Mouse (Mus musculus): Measurements from ENCODE around the gene Yif1a. TPM values are rescaled to one million over a fixed set of nuclear protein-coding genes. Genes with fewer than 3 reads are reported as not detected.
A peak's percentile ranks its signal among the peaks of the same experiment; 100 is the strongest.

Yif1a gene
- total RNA-seq, 2 experiments from 2014 or later: 23.3 to 23.5 TPM

DNA sequence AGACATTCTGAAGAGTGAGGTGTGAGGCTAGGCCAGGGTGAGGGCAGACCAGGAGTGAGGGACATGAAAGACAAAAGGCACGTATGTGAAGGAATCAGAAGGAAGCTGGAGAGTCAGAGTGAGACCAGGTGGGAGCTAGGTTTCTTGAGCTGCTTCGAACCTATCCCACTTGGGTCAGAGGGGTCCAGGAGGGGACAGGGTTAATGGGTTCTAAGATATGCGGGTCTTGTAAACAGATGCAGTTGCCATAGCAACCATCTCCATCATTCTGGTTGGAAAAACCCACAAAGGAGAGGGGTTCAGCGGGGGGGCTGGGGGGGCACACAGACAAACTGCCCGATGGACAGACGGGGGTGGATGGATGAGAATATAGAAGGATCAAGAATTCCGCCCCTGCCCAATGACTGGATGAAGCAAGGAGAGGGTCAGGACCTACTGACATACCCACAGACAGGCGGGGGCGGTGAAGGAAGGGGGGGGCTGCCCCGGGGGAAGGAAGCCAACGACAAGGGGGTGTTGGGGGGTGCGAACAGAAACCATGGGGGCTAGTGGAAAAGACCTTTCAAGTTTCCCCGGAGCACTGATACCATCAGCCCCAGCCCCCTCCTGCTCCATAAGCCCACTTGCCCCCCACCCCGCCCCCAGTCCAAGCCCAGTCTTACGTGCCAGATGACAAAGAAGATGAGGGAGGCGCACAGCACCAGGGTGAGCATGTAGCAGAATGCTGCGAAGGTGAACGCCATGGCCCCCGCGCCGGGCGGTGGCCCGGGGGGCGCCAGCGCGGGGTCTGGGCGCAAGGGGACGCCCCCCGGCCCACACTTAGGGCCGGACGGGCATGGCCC, 9.4 kb downstream of the Yif1a start:
- Histone ChIP-seq H3K27ac (peak overlapping the region; percentile 97), H3K4me3 (peak overlapping the region; percentile 71)
- DNase-seq (ENCODE audit: low spot score in 2 of 2): no peak
- no peak for TF ChIP-seq CTCF (conservative IDR thresholded peaks at IDR 0.05)

DNA sequence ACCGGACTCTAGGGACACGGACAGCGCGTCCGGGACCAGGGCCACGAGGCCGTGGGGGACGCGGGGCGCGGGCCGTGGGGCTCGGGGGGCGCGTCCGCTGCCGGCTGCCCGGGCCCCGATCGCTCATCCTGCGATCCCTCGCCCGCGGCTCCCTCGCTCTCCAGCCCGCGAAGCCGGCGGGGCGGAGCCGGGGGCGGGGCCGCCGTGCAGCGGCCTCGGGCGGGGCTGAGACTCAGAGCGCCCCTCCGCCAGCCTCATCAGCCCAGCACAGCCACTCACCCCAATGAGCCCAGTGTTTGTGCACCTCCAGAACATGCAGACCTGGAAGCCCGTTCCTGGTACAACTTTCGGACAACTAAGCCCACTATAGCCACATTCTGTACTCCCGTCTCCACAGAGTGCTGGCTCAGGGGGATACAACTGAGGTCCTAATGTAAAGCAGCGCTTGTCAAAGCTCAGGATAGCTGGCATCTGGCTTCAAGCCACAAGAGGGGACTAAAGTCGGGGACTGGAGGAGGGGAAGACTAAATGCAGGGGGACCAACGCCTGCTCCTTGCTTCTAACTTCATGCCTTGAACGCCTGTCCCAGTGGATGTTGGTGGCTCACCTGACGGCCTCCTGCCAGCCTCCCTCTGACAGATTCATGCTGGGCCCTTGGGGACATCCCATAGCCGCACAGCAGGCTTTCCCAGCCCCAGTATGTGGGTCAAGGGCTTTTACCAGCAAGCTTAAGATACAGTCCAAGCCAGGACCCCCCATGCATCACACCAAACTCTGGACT, 10.2 kb downstream of the Yif1a start, which contains the start of gene Cnih2:
TSS of gene Cnih2 (minus strand) at position 159 of the 781 bp plus-strand sequence.
- Histone ChIP-seq H3K27ac (peak within 1 kb of the TSS; percentile 97), H3K4me3 (peak within 1 kb of the TSS; percentile 71)
- TF ChIP-seq CTCF (conservative IDR thresholded peaks at IDR 0.05): no peak
- peak in 1 of 2 experiments; percentile 78 for DNase-seq (ENCODE audit: low spot score in 2 of 2)

GRCm38 (mm10) chr19:5106074-5106473, 17.7 kb downstream of the Yif1a start:
- no peak for DNase-seq (ENCODE audit: low spot score in 2 of 2)
- TF ChIP-seq CTCF (conservative IDR thresholded peaks at IDR 0.05): no peak
- peak overlapping the region; percentile 100 for H3K27ac ChIP-seq

GRCm38 (mm10) chr19:5106731-5107191, 18.4 kb downstream of the Yif1a start, which contains the start of gene Rab1b:
TSS of gene Rab1b (minus strand) at chr19:5107072.
- peak; percentile 98 for DNase-seq (ENCODE audit: low spot score in 2 of 2)
- H3K4me3 ChIP-seq: peak within 1 kb of the TSS; percentile 91
- peak within 1 kb of the TSS; percentile 100 for H3K27ac ChIP-seq
- no peak for TF ChIP-seq CTCF (conservative IDR thresholded peaks at IDR 0.05)

More at GRCm38 (mm10) chr19:5106074-5106473, 17.7 kb downstream of the Yif1a start:
- peak overlapping the region; percentile 91 for H3K4me3 ChIP-seq

DNA sequence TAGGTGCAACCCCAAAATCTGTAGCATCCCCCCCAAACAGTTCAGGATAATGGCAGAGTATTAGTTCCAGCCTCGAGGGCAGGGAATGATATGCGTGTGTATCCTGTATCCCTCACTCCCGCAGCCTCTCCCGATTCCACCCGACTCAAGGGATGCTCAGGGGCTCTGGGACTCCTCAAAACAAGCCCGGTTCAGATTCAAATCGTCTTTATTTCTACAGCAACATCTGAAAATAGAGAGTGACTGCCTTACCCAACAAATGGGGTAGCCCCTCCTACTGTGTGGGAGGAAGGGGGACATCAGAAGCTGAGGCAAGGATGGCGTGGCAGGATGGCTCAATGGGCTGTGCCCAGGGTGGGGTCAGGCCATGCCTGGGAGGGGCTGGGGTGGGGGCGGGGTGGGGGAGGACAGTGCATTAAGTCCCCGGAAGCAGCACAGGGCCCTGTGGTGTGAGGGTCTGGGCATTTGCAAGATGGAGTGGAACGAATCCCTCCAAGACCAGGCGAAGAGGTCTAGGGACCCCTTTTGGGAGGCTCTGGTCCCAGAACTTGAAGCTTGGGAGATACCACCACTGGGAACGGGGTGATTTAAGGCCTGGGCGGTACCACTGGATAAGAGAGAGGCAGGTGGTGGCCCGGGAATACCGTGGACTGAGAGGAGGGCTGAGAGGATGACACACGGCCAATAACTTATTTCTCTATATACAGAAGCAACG, 19.4 kb downstream of the Yif1a start:
- Histone ChIP-seq H3K27ac (peak overlapping the region; percentile 100), H3K4me3 (no peak overlapping the region)
- no peak for DNase-seq (ENCODE audit: low spot score in 2 of 2)
- TF ChIP-seq CTCF (conservative IDR thresholded peaks at IDR 0.05): no peak

DNA sequence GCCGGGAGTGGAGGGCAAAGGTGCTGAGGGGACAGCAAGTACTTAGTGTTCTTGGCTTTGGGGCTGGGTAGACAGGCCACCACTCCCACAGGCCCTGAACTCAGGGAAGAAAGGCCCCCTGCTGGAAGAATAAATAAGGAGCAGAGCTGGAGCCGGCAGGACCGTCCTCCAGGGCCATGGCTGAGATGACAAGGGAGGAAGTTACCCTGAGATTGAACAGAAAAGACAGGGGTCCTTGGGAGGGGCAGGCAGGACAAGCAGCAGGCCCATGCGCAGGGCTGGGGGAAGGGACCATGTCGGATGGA, 19.9 kb downstream of the Yif1a start:
- H3K27ac ChIP-seq: peak overlapping the region; percentile 100
- TF ChIP-seq CTCF (conservative IDR thresholded peaks at IDR 0.05): peak; percentile 76
- H3K4me3 ChIP-seq: no peak overlapping the region
- DNase-seq (ENCODE audit: low spot score in 2 of 2): no peak

GRCm38 (mm10) chr19:5108702-5109101, 20.4 kb downstream of the Yif1a start:
- Histone ChIP-seq H3K27ac (no peak overlapping the region; the same call in 1 of the 2 replicates), H3K4me3 (no peak overlapping the region)
- DNase-seq (ENCODE audit: low spot score in 2 of 2): no peak
- no peak for TF ChIP-seq CTCF (conservative IDR thresholded peaks at IDR 0.05)

- Histone ChIP-seq H3K27ac (no peak overlapping the region), H3K4me3 (no peak overlapping the region)
- TF ChIP-seq CTCF (conservative IDR thresholded peaks at IDR 0.05): peak; percentile 76
- DNase-seq (ENCODE audit: low spot score in 2 of 2): no peak
Observed at GRCm38 (mm10) chr19:5109659-5110453, 21.5 kb downstream of the Yif1a start.

DNA sequence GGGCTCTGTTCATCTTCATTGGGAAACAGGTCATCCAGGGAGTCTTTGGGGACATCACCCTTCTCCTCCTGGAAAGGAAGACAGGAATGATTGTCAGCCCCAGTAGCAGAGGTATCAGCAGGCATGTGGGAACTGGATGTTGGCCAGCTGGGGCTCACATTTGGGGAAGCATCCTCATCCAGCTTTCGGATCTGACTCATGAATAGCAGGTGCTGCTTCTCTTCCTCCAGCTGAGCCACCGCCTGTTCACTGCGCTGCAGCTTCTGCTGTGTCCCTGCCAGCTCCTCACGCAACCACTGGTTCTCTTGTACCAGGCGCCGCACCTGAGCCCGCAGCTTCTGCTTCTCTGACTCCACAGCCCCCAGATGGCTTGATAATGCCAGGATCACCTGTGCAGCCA, 25.4 kb downstream of the Yif1a start:
- peak; percentile 41 to 52 for DNase-seq (ENCODE audit: low spot score in 2 of 2)
- Histone ChIP-seq H3K27ac (peak overlapping the region; percentile 32), H3K4me3 (no peak overlapping the region)
- TF ChIP-seq CTCF (conservative IDR thresholded peaks at IDR 0.05): no peak

GRCm38 (mm10) chr19:5117494-5118383, 29.4 kb downstream of the Yif1a start:
- Histone ChIP-seq H3K27ac (peak overlapping the region; percentile 95), H3K4me3 (peak overlapping the region; percentile 71)
- peak; percentile 97 for TF ChIP-seq CTCF (conservative IDR thresholded peaks at IDR 0.05)
- DNase-seq (ENCODE audit: low spot score in 2 of 2): peak; percentile 86 to 93

DNA sequence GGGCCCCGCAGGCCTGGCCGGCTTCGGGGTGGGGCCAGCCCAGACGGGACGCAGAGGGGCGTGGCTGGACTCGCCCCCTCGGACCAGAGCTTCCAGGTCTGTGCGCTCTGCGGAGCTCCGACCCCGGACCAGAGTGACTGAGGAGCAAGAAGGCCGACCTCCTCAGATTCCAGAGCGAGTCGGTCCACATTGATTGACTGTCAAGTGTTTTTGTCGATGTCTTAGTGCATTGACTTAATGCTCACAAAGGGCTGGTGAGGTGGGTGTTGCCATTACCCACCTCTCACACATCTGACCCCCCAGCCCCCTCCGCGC, 30.0 kb downstream of the Yif1a start, which contains the start of gene Klc2:
TSS of gene Klc2 (minus strand) at position 177 of the 315 bp plus-strand sequence.
- peak within 1 kb of the TSS; percentile 71 for H3K4me3 ChIP-seq
- H3K27ac ChIP-seq: peak within 1 kb of the TSS; percentile 95
- no peak for TF ChIP-seq CTCF (conservative IDR thresholded peaks at IDR 0.05)
- no peak for DNase-seq (ENCODE audit: low spot score in 2 of 2)
